Mouse (Mus musculus) liver, adult (tissue): ENCODE measurements around the gene H2al1m.
"Not testable (repeated sequence)": the region's sequence is repeated elsewhere in the genome, so short reads cannot be mapped to it uniquely, and the experiment has no call there.

Source experiments
- GATA4 ChIP-seq: IDR thresholded peaks from 2 replicates; pipeline ENCODE4 v1.6.1; 2014; ENCODE audit warnings: mild to moderate bottlenecking, low read length; ENCODE audit not compliant: insufficient replicate concordance

The H2al1m gene

DNA sequence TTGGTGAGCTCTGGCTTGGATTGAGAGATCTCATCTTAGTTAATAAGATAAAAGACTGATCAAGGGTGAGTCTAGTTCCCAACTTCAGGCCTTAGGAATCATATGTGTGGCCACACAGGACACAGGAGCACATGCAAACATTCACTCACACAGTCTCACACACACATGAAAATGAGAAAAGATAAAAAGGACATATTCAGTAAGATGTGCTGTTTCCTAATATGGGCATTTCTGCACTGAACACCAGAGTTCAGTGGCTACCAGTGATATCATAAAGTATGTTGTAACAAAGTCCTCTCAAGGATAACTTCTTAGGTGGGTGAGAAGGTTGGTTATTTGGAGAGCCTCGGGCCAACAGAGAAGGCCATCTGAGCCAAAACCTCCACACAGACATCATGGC lies at the start of gene H2al1m:
Gene H2al1m (plus strand): TSS at position 301 of the 400 bp plus-strand sequence.
- TF ChIP-seq GATA4, result not testable (repeated sequence)

DNA sequence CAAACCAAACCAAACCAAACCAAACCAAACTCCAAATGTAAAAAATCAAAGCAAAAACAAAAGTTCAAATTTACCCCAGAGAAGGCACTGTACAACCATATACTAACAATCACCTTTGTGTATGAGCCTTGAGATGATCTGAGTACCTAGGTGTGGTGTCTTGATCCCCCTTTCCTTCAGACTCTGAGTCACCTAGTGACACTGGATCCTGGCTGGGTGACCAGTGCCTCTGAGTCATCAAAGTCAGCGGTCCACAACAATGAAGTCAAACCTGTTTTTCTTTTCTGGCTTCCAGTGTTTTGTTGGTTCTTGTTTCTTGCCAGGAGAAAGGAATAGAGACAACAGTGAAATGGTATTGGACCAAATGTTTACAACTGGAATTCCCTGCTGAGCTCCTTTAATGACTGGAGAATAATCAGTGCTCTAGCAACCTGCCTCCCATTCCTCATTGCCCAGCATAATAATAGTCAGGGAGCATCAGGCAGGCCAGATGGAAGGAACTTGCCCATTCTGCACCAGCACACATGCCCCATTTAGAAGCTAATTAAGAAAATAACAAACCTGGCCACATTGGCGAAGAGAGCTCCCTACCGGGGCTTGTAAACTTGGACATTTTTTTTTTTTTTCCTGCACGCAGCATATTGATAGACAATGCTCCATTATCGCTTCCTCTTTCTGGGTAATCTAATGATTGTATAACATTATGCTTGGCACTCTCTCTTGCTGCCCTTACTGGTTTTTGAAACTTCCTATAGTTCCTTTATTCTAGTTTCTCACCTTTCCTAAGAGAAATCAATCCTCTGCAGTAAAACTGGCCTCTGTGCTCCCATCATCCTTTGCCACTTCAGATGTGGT lies 42.6 kb upstream of the H2al1m start:
- no peak for TF ChIP-seq GATA4

DNA sequence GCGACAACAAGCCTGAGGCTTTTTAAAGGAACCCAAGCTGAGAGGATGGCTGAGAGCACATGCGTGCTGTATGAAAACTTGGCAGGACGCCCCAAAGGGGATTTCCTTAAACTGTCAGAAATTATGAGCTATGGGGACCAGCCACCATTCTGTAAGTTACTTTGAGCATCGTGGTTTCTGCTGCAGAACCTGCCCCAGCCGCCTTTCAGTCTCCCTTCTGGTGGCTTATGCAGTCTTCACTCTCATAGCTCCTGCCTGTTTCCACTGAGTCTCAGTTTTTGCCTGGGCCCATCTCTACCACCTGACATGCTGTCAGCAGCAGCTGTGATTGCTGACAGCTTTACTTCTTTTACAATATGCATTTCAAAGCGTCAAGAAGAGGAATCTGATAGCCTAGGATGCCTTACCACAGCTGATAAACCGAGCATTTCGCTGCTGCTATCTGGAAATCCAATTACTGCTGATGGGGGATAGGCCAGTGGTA lies 40.1 kb upstream of the H2al1m start:
- no peak for TF ChIP-seq GATA4

DNA sequence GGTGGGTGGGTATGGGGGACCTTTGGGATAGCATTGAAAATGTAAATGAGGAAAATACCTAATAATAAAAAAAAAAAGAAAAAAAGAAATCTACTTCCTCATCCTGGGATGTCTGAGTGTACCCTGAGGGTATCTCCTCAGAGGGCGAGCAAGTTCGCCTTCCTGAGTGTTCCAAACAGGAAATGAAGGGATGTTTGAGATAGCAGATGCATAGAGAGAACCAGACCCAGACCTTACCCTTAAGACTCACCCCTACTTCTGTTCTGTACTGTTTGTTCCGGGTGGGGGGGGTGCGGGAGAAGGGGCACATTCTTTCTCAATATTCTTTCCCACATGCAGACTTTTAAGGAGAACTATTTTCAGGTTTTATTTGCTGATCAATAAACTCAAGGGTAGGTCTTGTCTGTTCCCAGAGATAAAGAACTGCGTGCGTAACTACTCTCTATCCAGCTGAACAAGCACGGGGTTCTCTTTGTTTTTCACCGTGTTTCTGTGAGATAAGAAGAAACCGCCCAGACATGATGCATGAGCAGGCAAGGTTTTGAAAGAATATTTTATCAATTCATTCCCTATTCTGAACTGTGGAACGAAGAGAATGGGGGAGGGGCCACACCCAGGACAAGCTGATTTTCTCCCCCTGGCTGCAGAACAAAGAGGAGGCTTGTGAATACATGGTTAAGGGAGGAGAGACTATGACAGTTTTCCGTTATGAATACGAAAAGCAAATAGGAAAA lies 38.8 kb upstream of the H2al1m start:
- TF ChIP-seq GATA4, result no peak

DNA sequence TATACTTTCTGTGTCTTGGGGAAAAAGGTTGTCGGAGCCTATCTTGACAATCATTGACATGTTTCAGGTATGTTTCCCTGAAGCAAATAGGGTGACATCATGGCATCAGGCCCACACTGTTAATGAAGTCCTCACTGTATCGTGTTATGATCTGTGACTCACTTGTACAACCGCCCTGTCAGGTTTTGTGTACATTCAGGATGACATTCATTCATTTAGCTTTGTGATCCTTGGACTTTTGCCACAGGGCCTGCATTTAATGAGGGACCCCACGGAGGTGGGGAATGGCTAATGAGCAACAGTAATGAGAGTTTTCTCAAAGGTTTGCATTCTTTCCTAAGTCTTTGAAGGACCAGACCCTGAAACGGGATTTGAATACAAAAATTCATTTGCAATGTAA lies 34.7 kb upstream of the H2al1m start:
- no peak for TF ChIP-seq GATA4

DNA sequence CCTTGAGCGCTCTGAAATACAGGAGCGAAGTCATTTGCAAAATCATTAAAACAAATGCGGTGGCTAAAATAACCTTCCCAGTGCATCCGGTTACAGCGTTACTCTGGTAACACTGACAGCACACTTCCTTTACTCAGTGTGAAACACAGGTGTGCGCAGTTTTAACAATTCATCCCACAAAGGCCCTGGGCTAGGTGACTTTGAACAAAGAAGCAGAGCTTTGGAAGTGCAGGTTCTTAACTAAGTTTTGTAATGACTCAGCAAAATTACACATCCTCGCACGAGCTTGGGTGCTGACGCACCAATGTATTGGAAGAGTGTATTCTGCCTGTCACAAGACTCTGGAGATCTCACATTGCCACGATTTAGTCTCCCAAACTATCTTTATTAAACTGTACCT lies 29.6 kb upstream of the H2al1m start:
- no peak for TF ChIP-seq GATA4

DNA sequence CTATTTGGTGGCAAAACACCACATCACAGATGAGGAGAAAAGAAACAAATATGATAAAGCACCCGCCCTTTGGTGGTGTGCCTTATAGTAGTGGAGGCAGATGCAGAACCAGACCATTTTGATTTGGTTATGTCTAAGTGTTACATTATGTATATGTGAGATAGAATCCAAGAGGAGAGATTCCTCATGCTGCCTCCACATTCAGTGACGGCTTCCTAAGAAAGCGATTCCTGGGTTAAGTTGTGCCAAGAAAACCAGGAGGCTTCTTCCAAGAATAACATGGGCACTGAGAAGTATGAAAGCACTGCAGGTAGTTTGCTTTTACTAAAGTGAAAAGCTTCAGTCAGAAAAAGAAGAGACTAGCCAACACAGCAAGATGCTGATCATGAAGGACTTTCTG lies 28.7 kb upstream of the H2al1m start:
- no peak for TF ChIP-seq GATA4

DNA sequence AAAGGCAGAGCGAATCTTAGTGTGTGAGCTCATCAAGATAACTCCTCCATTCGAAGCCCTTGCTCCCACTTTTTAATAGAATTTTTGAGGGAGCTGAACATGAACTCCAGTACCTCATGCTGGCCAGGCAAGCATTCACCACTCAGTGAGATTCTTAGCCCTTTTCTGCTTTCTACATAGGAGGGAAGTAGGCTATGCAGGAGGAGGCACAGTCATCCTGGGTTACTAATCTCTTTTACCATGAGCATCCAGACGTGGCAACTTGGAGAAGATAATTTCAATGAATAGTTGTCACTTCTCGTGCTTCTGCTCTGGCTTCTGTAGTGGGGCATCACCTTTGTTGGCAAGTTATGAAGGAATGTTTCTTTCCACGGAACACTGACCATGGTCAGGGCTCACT lies 26.8 kb upstream of the H2al1m start, which contains the start of gene Gm14862:
Gene Gm14862 (minus strand): TSS at position 134 of the 400 bp plus-strand sequence.
- TF ChIP-seq GATA4, result no peak

DNA sequence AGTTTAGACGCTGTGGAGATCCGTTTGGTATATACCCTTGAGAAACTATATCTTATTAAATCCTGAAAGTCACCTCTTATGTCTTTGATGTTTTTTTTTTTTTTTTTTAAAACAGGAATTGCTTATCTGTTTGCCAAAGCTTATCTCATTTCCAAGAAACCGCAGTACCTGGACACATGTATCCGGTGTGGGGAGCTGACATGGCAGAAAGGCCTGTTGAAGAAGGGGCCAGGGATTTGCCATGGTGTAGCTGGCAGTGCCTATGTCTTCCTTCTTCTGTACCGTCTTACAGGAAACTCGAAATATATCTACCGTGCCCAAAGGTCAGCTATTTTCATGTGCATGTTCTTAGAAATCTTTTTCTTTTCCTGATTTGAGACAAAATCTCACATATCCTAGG lies 25.7 kb upstream of the H2al1m start:
- TF ChIP-seq GATA4, result no peak

DNA sequence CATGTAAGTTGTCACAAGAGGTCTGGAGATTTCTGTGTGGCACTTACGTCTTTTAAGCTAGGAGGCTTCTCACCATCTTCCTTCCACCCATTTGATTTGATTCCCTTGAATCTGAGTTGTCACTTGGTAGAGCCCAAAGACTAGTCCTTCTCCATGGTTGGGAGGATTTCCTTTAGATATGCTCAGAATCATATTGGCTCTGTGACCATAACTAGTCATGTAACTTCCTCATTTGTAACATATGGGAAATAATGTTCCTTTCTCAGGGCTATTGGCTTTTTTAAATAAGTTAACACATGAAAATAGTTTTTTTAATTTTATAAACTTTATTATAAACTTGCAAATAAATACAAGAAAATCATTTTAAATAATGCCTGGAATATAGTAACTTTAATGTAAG lies 24.3 kb upstream of the H2al1m start:
- TF ChIP-seq GATA4, result no peak

DNA sequence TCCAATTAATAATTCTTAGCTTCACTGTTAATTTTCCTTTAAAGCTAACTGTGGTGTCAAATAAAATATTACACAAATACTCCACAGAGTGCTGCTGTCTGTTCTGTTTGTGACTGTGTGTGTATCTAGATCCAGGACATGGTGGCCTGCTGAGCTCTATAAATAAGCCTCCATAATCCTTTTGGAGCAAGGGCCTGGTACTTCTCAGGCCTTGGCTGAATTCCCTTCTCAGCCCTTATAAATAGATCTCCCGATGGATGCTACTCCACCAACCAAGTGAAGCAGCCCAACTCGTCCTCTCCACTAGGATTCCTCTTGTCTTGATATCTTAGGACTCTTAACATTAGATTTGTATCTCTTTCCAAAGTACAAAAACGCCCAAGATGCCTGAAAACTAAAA lies 12.5 kb upstream of the H2al1m start:
- TF ChIP-seq GATA4, result no peak

DNA sequence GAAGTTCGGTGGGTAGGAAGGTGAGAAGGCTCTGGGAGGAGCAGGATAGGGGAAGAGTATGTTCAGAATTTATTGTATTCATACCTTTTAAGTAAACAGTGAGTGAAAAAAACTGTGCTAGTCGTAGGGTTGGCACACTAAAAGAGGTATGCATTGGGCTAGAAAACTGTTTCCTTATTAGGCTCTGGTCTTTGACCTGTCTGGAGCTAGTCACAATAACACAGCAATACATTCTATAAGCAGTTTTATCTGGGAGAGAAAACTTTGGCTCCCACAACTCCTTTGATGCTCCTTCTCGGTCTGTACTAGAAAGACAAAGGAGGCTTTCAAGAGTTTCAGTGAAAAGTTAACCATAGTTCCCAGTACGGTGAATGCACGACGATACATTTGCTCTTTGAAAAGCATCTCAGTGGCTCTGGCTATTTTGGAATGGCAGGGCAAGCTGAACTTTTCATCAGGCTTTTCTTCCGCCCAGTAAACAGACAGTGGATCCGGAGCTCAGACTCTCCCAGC lies 11.6 kb upstream of the H2al1m start:
- TF ChIP-seq GATA4, result no peak

DNA sequence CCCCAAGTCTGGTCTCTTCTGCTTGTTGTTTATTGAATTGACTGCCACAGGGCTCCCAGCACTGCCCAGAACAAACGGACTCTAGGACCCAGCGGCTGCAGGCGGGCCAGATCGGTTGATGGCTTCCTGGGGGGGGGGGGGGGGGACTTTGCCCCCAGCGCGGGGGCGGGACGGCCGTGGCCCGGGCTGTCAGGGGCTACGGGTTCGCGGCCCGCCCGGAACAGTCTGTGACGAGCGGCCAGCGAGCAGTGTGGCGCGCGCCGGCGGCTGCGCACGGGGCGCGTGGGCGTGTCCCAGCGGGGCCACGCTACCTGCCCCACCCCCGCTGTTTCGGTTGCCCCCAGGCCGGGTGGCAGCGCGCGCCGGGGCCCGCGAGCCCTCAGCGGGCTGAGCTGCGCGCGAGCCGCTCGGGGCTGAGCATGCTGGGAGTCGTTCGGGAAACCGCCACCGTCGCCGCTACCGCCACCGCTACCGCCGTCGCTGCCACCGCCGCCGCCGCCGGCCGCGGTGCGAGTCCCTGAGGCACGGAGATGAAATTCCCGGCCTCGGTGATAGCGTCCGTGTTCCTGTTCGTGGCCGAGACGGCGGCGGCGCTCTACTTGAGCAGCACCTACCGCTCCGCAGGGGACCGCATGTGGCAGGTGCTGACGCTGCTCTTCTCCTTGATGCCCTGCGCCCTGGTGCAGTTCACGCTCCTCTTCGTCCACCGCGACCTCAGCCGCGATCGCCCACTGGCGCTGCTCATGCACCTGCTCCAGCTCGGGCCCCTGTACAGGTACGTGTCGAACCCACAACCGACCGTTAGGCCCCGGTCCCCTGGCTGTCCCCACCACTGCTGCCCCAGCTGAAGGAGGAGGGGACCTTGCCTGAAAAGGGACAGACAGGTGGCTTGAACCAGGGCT lies 10.9 kb upstream of the H2al1m start, which contains the start of gene Xk:
Gene Xk (plus strand): TSS at position 297 of the 902 bp plus-strand sequence.
- TF ChIP-seq GATA4, result no peak

DNA sequence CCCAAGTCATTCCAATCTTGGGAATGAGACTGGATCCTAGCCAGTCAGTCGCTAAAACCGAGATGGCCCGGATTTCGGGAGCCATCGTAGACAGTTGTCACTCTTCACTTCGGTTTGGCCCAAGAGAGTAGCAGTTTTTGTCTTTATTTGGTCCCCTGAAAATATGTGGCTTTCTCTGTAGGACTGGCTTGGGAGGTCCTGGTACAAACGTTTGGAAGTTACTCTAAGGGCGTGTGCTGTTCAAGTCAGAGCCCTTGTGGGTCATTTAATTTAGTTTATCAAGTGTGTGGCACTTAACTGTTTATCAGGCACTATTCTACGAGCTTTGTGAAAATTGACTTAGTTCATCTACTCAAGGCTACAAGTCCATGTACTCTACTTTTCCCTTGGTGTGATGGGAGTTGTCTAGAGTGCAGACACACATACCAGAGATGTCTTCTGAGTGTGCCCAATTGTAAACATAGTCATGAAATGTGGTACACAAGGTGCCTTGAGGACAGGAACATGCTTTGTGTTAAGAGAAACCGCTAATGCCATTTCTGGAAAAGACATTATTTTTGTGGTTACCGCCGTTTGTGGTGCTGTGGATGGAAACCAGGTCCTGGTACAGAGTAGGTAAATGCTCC lies 10.1 kb upstream of the H2al1m start:
- no peak for TF ChIP-seq GATA4

DNA sequence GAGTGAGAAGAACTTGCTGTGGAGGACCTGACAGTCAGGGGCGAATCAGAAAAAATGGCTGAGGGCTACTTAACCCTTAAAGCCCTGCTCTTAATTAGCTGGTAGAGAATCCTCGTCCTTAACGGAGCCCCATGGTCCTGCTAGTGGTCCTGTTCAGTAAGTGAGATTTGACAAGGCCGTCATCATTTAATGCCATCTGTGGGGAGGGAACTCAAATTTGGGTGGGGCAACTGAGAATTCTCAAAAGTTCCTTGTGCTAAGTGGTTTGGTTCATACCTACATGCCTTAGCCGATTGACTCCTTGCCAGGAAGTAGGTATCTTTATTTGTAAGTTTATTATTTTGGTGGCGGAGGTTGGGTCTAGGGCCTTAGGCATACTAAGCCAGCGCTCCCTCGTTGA lies 9.2 kb upstream of the H2al1m start:
- TF ChIP-seq GATA4, result no peak

DNA sequence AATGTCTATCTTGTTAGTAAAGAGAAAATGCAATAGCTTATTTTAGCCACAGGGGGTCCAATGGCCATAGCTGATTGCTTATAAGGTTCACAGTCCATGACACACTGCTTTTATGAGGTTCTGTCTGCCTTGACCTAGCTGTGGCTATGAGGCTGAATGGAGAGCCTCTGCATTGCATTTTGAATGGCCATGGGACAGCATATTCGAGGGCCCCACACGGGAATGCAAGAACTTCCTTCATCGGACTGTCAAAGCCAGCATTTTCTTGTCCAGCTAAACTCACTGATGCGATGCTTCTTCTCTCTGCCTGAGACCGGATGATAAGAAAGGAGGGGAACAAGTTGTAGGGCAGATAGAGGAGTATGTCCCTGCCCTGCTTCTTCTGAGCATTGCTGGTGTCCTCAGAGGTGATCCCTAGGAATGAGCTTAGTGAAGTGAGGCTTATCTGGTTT lies 14.9 kb downstream of the H2al1m start:
- TF ChIP-seq GATA4, result no peak
